Mouse (Mus musculus) bone marrow macrophage, adult 2 months (primary cell): ENCODE data around the gene Gm37419.

Source experiments
- CTCF ChIP-seq: IDR thresholded peaks from 2 replicates; pipeline ENCODE4 v1.5.1; 2012; ENCODE audit warnings: low read depth, mild to moderate bottlenecking, low read length, moderate library complexity
- POLR2A ChIP-seq: IDR thresholded peaks from 2 replicates; pipeline ENCODE4 v1.6.1; 2012; ENCODE audit warnings: mild to moderate bottlenecking, low read depth, low read length, borderline replicate concordance

- no peak for TF ChIP-seq POLR2A
- no peak for TF ChIP-seq CTCF
Observed at GRCm38 (mm10) chr16:24034450-24034849, 46.2 kb downstream of the Gm37419 start.
